Mouse (Mus musculus): ENCODE results near the gene Anks4b. TPM values are rescaled to one million over a fixed set of nuclear protein-coding genes. Genes with fewer than 3 reads are reported as not detected.
A peak's percentile ranks its signal among the peaks of the same experiment; 100 is the strongest.

The Anks4b gene
- polyA plus RNA-seq, 1 experiment = 19.0 TPM

DNA sequence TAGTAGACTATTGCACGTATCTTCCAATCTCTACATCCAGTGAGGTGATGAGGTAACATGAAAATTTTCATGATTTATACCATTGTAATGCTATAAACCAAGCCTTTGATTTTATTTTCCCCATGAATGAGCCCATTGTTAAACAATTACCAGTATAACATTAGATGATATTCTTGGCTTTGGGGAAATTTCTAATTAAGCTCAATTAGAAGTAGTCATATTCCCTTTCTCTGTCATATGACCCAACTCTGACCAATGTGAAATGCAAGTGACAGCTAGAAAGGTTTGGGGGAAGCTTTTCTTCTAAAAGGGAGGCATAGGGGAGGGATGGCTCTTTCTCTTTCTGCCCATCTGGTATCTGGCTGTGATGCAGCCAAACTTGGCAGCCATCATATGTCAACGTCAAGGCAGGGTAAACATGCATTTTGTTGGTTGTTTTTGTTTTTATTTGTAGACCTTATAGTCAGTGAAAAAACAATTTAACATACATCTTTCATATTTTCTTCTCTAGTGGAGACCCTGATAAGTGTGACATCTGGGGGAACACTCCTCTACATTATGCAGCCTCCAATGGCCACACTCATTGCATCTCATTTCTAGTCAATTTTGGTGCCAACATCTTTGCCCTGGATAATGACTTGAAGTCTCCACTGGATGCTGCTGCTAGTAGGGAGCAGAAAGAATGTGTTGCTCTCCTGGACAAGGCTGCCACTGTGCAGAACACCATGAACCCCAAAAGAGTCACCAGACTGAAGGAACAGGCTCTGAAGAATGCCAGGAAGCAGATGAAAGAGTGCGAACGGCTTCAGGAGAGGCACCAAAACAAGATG is 8.0 kb downstream of the Anks4b start:
- no peak for DNase-seq (ENCODE audit: low read depth, low spot score)
- 83% methylated on average over 4 of the region's 4 CpGs for WGBS

DNA sequence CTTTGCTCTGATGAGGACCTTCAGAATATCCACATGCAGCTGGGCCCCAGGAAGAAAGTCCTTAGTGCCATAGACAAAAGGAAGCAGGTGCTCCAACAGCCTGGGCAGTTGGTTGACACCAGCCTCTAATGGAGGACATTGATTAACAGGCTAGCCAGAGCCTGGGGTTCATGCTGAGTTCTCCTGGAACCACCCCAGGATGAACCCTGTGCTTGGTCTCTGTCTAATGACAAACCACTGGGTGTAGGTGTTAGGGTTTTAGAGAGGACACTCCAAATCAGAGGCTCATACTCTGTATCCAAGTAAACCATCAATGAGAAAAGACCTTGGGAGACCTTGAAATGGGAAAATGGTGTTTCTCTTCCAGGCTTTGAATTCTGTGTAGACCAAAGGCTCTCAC is 9.2 kb downstream of the Anks4b start:
- DNase-seq (ENCODE audit: low read depth, low spot score) = no peak

DNA sequence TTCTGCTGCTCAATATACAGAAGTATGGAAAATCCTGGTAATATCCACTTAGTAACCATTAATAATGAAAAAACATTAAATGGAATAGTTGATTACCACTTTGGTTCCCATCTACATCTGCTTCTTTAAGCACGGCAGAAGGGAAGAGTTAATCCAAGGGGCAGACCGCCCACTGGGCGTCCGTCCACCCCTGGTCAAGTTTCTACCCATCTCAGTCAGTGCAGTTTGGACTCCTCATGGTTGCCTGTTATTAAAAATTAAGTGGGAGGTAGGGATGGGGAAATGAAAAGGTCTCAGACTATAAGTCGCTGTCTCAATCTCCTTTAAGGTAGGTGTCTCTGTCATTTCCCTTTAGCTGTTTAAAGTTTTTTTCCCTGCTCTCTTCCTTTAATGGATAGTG is 15.3 kb downstream of the Anks4b start:
- DNase-seq (ENCODE audit: low read depth, low spot score) = no peak
- WGBS = 73% methylated on average over 5 of the region's 5 CpGs

DNA sequence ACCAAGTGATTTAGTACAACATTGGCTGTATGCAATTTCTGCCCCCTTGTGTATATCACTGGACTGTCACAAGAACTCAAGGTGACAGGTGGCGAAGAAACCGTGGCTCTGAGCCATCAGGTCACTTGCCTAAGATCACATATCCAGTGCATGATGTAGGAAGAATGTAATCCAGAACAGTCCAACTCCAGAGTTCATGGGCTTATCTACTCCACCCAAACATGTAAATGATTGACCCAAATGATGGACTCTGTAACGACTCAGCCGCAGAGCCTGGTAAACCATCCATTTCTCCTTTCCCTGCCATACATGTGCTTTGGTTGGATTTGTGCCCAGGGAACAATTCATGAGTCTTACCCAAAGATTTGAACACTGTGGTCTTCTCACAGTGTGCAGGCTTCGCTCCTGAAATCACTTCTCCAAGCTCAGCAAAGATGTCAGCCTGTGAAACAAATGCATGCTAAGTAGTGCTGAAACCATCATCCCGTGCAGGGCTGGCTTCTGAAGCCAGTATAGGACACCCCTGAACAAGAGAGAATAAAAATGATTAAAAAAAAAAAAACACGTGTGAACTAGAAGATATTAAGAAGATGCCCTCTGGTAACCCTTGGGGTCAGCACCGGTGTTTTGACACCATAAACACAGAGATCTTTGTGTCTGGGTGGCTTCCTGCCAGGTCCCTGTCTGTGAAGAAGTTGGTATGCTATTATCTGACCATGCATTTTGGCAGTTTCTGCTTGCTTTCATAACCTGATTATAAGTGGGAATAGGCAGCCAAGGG is 15.9 kb downstream of the Anks4b start:
- DNase-seq (ENCODE audit: low read depth, low spot score) = peak; percentile 99
- WGBS = 25% methylated on average over 8 of the region's 8 CpGs

DNA sequence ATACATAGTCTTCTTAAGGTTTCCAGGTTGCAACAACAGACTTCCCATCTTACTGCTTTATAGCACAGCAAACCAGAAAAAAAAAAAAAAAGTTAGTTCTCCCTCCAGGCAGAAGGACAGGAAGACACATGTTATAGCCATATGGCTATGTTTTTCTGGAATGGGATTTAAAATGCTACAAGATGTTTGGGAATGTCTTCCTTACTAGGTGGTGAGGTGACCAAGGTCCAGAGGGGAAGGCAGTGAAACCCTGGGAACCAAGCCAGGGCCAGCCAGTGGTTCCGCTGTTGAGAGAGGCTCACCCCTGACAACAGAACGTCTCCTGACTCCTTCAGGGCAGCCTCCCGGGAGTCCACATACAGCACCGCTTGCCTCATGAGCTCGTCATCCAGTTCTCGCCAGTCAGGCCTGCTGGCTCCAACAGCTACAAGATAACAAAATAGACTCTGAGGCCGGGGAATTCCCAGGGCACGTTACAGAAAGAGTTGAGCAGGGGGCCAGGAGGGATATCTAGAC is 16.6 kb downstream of the Anks4b start:
- 19% methylated on average over 8 of the region's 8 CpGs for WGBS
- DNase-seq (ENCODE audit: low read depth, low spot score) = peak; percentile 36

DNA sequence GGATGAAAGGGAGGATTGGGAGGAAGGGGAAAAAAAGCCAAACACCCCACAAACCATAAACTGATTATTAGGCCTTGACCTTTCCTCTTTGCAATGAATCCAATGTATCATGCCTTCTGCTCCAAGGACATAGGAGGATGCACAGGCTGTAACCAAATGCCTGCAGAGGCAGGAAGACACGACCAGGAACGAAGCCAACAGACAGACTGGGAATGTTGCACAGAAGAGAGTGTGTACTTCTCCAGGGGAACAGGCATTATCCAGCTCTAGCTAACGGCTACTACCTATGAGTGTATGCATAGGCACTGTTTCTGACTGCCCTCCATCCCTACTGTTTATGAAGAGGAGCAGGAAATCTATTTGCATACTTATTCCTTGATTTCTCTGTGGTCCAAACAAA is 18.5 kb downstream of the Anks4b start:
- WGBS = 58% methylated on average over 3 of the region's 3 CpGs
- no peak for DNase-seq (ENCODE audit: low read depth, low spot score)

DNA sequence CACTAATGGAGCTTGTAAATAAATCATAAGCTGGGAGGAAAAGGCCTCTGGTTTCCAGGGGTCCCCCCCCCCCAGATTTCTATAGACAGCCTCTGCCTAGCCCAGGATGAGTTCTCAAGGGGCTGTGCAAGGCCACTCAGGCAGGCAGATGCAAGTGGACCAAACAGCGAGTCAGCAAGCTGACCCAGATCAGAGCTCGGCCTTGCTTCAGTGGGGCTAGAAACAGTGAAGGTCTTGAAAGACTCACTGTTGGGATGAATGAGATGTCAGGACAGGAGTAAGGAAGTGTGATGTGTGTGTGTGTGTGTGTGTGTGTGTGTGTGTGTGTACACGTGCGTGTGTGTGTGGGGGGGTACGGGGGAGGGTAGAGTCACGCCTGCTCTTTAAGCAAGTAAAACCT is 19.2 kb downstream of the Anks4b start:
- DNase-seq (ENCODE audit: low read depth, low spot score) = no peak
- WGBS = 85% methylated on average over 6 of the region's 6 CpGs

DNA sequence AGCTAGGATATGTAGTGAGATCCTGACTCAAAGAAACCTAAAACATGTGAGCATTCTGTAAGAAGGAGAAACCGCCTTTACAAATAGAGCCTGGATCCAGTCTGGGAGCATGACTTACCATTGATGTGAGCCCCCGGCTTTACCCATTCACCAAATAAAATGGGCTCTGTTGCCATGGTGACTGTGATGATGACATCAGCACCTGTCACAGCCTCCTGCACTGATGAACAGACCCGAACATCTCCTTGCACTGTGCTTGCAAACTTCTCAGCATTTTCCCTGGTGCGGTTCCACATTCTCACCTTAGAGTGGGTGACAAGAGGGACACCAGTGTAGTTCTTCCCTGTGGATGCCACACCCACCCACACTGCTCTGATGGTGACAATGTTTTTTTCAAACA is 21.5 kb downstream of the Anks4b start:
- 82% methylated on average over 4 of the region's 4 CpGs for WGBS
- DNase-seq (ENCODE audit: low read depth, low spot score) = no peak

DNA sequence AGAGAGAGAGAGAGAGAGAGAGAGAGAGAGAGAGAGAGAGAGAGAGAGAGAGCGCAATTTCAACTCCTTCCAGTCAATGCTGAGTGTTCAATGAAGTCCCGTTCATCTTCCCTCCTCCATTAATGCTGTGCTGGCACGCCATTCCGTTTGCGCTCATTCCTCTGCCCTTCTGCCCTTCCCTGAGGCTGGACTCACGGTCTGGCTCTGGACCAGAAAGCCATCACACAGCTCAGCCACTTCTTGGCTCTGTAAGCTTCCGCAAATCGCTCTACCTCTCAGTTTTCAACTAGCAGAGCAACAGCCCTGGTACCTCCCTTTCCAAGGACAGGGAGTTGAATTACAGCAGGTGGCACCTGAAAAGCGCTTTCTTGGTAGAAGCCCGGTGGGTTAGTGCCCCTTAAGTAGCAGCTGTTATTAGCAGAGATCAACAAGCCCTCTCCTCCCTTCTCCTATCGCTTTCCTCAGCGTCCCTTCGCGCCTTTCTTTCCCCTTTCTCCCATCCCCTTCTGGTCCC is 27.6 kb downstream of the Anks4b start:
- DNase-seq (ENCODE audit: low read depth, low spot score) = peak; percentile 28
- WGBS = 1% methylated on average over 13 of the region's 14 CpGs

DNA sequence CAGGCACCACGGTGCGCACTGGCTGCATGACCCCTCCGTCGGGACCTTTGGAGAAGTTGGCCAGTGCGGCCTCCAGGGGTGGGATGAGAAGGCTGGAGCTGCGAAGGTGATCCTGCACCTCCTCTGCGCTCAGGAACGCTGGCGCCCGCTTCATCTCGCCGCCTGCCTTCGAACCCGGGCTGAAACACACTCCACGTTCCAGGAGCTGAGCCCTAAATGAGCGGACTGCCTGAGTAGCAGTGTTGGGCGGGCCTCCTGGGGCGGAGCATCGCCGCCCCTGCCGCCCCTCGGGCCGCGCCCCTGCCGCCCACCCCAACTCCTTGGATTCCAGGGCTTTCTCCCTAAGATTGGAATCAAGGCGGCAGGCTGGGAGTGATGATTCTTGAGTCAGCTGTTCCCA is 28.1 kb downstream of the Anks4b start, which contains the start of gene Crym:
Gene Crym, minus strand, starts transcription at position 341 of the 400 bp plus-strand sequence.
- DNase-seq (ENCODE audit: low read depth, low spot score) = no peak
- WGBS = 14% methylated on average over 26 of the region's 26 CpGs

DNA sequence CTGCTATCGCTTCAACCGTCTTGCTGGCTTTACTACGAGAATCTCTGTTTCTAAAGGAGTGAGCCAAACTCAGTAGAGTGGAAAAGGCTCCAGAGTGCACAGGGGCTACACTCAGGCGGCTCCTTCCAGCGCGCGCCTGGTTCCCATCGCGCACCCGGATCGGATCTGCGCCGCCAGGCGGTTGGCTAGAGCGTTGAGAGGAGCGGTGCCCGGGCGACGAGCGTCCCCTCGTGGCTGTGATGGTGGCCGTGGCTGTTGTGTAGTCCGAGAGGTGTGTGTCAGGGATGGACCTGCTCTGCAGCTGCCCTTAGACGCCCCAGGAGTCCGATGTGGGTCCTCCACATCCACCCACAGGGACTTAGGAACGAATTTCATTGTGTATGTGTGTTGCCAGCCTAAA is 30.1 kb downstream of the Anks4b start, which contains the start of gene Abca14:
Gene Abca14, plus strand, starts transcription at position 173 of the 400 bp plus-strand sequence.
- 9% methylated on average over 26 of the region's 26 CpGs for WGBS
- peak; percentile 43 for DNase-seq (ENCODE audit: low read depth, low spot score)

DNA sequence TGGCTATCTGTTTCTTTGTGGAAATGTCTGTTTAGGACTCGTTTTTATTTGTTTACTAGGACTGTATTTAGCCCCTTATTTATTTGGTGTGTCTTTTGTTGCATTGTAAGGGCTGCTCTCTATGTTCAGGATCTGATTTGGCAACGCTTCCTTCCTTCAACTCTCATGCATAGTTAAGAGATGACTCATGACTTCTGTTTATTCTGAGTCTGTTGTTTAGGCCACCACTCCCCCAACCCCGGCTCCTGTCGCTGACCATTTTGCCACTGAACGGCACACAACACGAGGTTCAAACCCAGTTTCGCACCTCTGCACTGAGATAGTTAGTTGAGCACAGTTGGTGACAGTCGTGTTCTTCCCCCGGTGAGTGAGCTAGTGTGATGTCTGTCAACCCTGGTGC is 32.3 kb downstream of the Anks4b start:
- no peak for DNase-seq (ENCODE audit: low read depth, low spot score)
- 26% methylated on average over 9 of the region's 9 CpGs for WGBS

DNA sequence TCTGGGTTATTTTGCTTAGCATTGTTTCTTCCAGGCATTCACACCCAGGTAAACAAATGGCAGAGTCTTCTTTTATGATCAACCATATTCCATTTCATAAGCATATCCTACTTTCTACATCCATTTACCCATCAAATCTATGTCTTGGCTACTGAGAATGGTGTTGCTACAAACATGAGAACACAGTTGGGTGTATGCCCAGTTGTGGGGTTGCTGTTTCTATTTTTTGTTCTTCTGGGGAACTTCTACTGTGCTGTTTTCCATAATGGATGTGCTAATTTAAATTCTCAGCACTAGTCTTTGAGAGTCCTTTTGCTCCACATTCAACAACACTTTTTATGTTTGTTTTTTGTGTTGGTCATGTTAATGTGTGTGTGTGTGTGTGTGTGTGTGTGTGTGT is 54.9 kb downstream of the Anks4b start:
- no peak for DNase-seq (ENCODE audit: low read depth, low spot score)

Other genes with a start within 250 kb of the Anks4b start
- 0.01 TPM in 1 of 2 replicates, not detected in the other for gene Dnah3, start 78.6 kb upstream of the Anks4b start, polyA plus RNA-seq (2012; rRNA removed)
- 16.3 and 16.7 TPM in 2 replicates for gene Tmem159, start 71.5 kb upstream of the Anks4b start, polyA plus RNA-seq (2012; rRNA removed)
- 0.04 and 0.10 TPM in 2 replicates for gene Zp2, start 28.6 kb upstream of the Anks4b start, polyA plus RNA-seq (2012; rRNA removed)
- gene Crym, start 28.3 kb downstream of the Anks4b start, polyA plus RNA-seq (2012; rRNA removed) = 1.8 and 2.8 TPM in 2 replicates
- 0.09 and 0.19 TPM in 2 replicates for gene Abca14, start 30.1 kb downstream of the Anks4b start, polyA plus RNA-seq (2012; rRNA removed)
- gene Abca15, start 154.8 kb downstream of the Anks4b start, polyA plus RNA-seq (2012; rRNA removed) = not detected in 2 replicates
- gene Abca16, start 235.8 kb downstream of the Anks4b start, polyA plus RNA-seq (2012; rRNA removed) = not detected in 2 replicates

Data from large intestine, adult 2 months (tissue).